Mouse (Mus musculus): ENCODE results near the gene AC124502.3. TPM values are rescaled to one million over a fixed set of nuclear protein-coding genes. Genes with fewer than 3 reads are reported as not detected.

Gene AC124502.3
- polyA plus RNA-seq, 1 experiment from 2014 or later: 4.2 TPM

- Histone ChIP-seq H3K27me3 (replicated peaks) (no peaks in the 10 kb centered on the region), H3K9ac (replicated peaks) (peak overlapping the region; percentile 99; the same call in 1 of the 2 replicates), H3K27ac (replicated peaks) (peak overlapping the region; percentile 95), H3K4me1 (peaks cover 76% of the 10 kb centered on the region), H3K4me2 (peak overlapping the region; percentile 80), H3K9me3 (replicated peaks) (no peaks in the 10 kb centered on the region), H3K36me3 (peaks cover 39% of the 10 kb centered on the region), H3K4me3 (replicated peaks) (peak overlapping the region; percentile 90; the same call in 1 of the 2 replicates)
- 74% methylated on average over 12 of the region's 12 CpGs for WGBS
- ATAC-seq (ENCODE audit: low FRiP score): no peak
These were observed 55.0 kb downstream of the AC124502.3 start for GRCm38 (mm10) chr19:5093481-5094242.

- Histone ChIP-seq H3K4me3 (replicated peaks) (peak overlapping the region; percentile 90), H3K9ac (replicated peaks) (peak overlapping the region; percentile 99), H3K27me3 (replicated peaks) (no peaks in the 10 kb centered on the region), H3K9me3 (replicated peaks) (no peaks in the 10 kb centered on the region), H3K36me3 (peaks cover 39% of the 10 kb centered on the region), H3K27ac (replicated peaks) (peak overlapping the region; percentile 95), H3K4me1 (peaks cover 76% of the 10 kb centered on the region), H3K4me2 (peak overlapping the region; percentile 80)
- WGBS: 0% methylated on average over 21 of the region's 21 CpGs
- peak; percentile 67 for ATAC-seq (ENCODE audit: low FRiP score)
These were observed 55.5 kb downstream of the AC124502.3 start for GRCm38 (mm10) chr19:5094243-5094632.

- H3K4me2 ChIP-seq: peak overlapping the region; percentile 80
- H3K4me1 ChIP-seq: peaks cover 75% of the 10 kb centered on the region
- H3K4me3 ChIP-seq (replicated peaks): peak overlapping the region; percentile 90
- H3K27me3 ChIP-seq (replicated peaks): no peaks in the 10 kb centered on the region
- peak overlapping the region; percentile 95 for H3K27ac ChIP-seq (replicated peaks)
- 25% methylated on average over 11 of the region's 11 CpGs for WGBS
- peaks cover 42% of the 10 kb centered on the region for H3K36me3 ChIP-seq
- peak overlapping the region; percentile 99 for H3K9ac ChIP-seq (replicated peaks)
- ATAC-seq (ENCODE audit: low FRiP score): peak; percentile 22; the same call in 1 of the 2 replicates
- H3K9me3 ChIP-seq (replicated peaks): no peaks in the 10 kb centered on the region
These were observed 56.2 kb downstream of the AC124502.3 start for GRCm38 (mm10) chr19:5094746-5095417.

- WGBS: 10% methylated on average over 9 of the region's 9 CpGs
- no peak for ATAC-seq (ENCODE audit: low FRiP score)
- H3K4me1 ChIP-seq: peaks cover 74% of the 10 kb centered on the region
These were observed 57.3 kb downstream of the AC124502.3 start for GRCm38 (mm10) chr19:5095887-5096474.

GRCm38 (mm10) chr19:5097521-5098362, 59.1 kb downstream of the AC124502.3 start:
- H3K27me3 ChIP-seq (replicated peaks): no peaks in the 10 kb centered on the region
- H3K27ac ChIP-seq (replicated peaks): peak overlapping the region; percentile 95
- peaks cover 44% of the 10 kb centered on the region for H3K36me3 ChIP-seq
- H3K9me3 ChIP-seq (replicated peaks): no peaks in the 10 kb centered on the region
- WGBS: 1% methylated on average over 30 of the region's 31 CpGs
- H3K9ac ChIP-seq (replicated peaks): peak overlapping the region; percentile 99
- peak; percentile 36 for ATAC-seq (ENCODE audit: low FRiP score)
- H3K4me1 ChIP-seq: peaks cover 64% of the 10 kb centered on the region
- H3K4me3 ChIP-seq (replicated peaks): peak overlapping the region; percentile 90
- peak overlapping the region; percentile 80 for H3K4me2 ChIP-seq

More at GRCm38 (mm10) chr19:5095887-5096474, 57.3 kb downstream of the AC124502.3 start:
- peak overlapping the region; percentile 90 for H3K4me3 ChIP-seq (replicated peaks)
- H3K9ac ChIP-seq (replicated peaks): peak overlapping the region; percentile 99
- peak overlapping the region; percentile 80 for H3K4me2 ChIP-seq
- H3K36me3 ChIP-seq: peaks cover 45% of the 10 kb centered on the region
- H3K27ac ChIP-seq (replicated peaks): peak overlapping the region; percentile 95
- H3K9me3 ChIP-seq (replicated peaks): no peaks in the 10 kb centered on the region
- H3K27me3 ChIP-seq (replicated peaks): no peaks in the 10 kb centered on the region

- H3K27ac ChIP-seq (replicated peaks): peak within 1 kb of the TSS; percentile 95
- H3K4me2 ChIP-seq: peak within 1 kb of the TSS; percentile 80
- peaks cover 44% of the 10 kb centered on the region for H3K36me3 ChIP-seq
- H3K27me3 ChIP-seq (replicated peaks): no peaks in the 10 kb centered on the region
- peaks cover 57% of the 10 kb centered on the region for H3K4me1 ChIP-seq
- H3K9me3 ChIP-seq (replicated peaks): no peaks in the 10 kb centered on the region
- peak within 1 kb of the TSS; percentile 90 for H3K4me3 ChIP-seq (replicated peaks)
- 4% methylated on average over 37 of the region's 48 CpGs for WGBS
- peak within 1 kb of the TSS; percentile 99 for H3K9ac ChIP-seq (replicated peaks)
- ATAC-seq (ENCODE audit: low FRiP score): peak; percentile 67
These were observed 59.9 kb downstream of the AC124502.3 start, which contains the start of gene Cnih2 for GRCm38 (mm10) chr19:5098363-5099143. Gene Cnih2, minus strand, starts transcription at chr19:5098521.

Other genes starting within 250 kb of the AC124502.3 start
- gene Rbm4, start 245.0 kb upstream of the AC124502.3 start, polyA plus RNA-seq (2015; fragmentation: Nextera tagmentation; extraction: Ambion mirVana): 67.2 and 76.2 TPM in 2 replicates
- 14.8 and 20.1 TPM in 2 replicates for gene Gm21992, start 227.3 kb upstream of the AC124502.3 start, polyA plus RNA-seq (2015; fragmentation: Nextera tagmentation; extraction: Ambion mirVana)
- gene Rbm14, start 227.3 kb upstream of the AC124502.3 start, polyA plus RNA-seq (2015; fragmentation: Nextera tagmentation; extraction: Ambion mirVana): 55.0 and 65.1 TPM in 2 replicates
- gene Ccs, start 199.6 kb upstream of the AC124502.3 start, polyA plus RNA-seq (2015; fragmentation: Nextera tagmentation; extraction: Ambion mirVana): 42.4 and 47.9 TPM in 2 replicates
- gene Ccdc87, start 199.5 kb upstream of the AC124502.3 start, polyA plus RNA-seq (2015; fragmentation: Nextera tagmentation; extraction: Ambion mirVana): 0.37 and 0.52 TPM in 2 replicates
- gene Ctsf, start 183.8 kb upstream of the AC124502.3 start, polyA plus RNA-seq (2015; fragmentation: Nextera tagmentation; extraction: Ambion mirVana): 74.5 and 86.5 TPM in 2 replicates
- gene Actn3, start 161.0 kb upstream of the AC124502.3 start, polyA plus RNA-seq (2015; fragmentation: Nextera tagmentation; extraction: Ambion mirVana): 2.9 and 11.3 TPM in 2 replicates
- 19.7 and 20.5 TPM in 2 replicates for gene Zdhhc24, start 160.2 kb upstream of the AC124502.3 start, polyA plus RNA-seq (2015; fragmentation: Nextera tagmentation; extraction: Ambion mirVana)
- gene Bbs1, start 132.3 kb upstream of the AC124502.3 start, polyA plus RNA-seq (2015; fragmentation: Nextera tagmentation; extraction: Ambion mirVana): 5.8 and 8.4 TPM in 2 replicates
- 104 TPM in 2 replicates for gene Dpp3, start 110.6 kb upstream of the AC124502.3 start, polyA plus RNA-seq (2015; fragmentation: Nextera tagmentation; extraction: Ambion mirVana)
- 12.0 and 13.2 TPM in 2 replicates for gene Peli3, start 95.8 kb upstream of the AC124502.3 start, polyA plus RNA-seq (2015; fragmentation: Nextera tagmentation; extraction: Ambion mirVana)
- 97.3 and 105 TPM in 2 replicates for gene Mrpl11, start 76.7 kb upstream of the AC124502.3 start, polyA plus RNA-seq (2015; fragmentation: Nextera tagmentation; extraction: Ambion mirVana)
- 0.36 and 0.42 TPM in 2 replicates for gene Npas4, start 48.6 kb upstream of the AC124502.3 start, polyA plus RNA-seq (2015; fragmentation: Nextera tagmentation; extraction: Ambion mirVana)
- gene Slc29a2, start 15.0 kb upstream of the AC124502.3 start, polyA plus RNA-seq (2015; fragmentation: Nextera tagmentation; extraction: Ambion mirVana): 12.8 and 14.0 TPM in 2 replicates
- 103 and 113 TPM in 2 replicates for gene B4gat1, start 65 bp upstream of the AC124502.3 start, polyA plus RNA-seq (2015; fragmentation: Nextera tagmentation; extraction: Ambion mirVana)
- 21.6 and 32.6 TPM in 2 replicates for gene Brms1, start 2.5 kb downstream of the AC124502.3 start, polyA plus RNA-seq (2015; fragmentation: Nextera tagmentation; extraction: Ambion mirVana)
- 0.89 and 1.0 TPM in 2 replicates for gene Rin1, start 11.6 kb downstream of the AC124502.3 start, polyA plus RNA-seq (2015; fragmentation: Nextera tagmentation; extraction: Ambion mirVana)
- 19.9 and 27.4 TPM in 2 replicates for gene Cd248, start 29.2 kb downstream of the AC124502.3 start, polyA plus RNA-seq (2015; fragmentation: Nextera tagmentation; extraction: Ambion mirVana)
- 29.7 and 38.5 TPM in 2 replicates for gene Tmem151a, start 46.6 kb downstream of the AC124502.3 start, polyA plus RNA-seq (2015; fragmentation: Nextera tagmentation; extraction: Ambion mirVana)
- gene Yif1a, start 49.6 kb downstream of the AC124502.3 start, polyA plus RNA-seq (2015; fragmentation: Nextera tagmentation; extraction: Ambion mirVana): 56.8 and 66.1 TPM in 2 replicates
- gene Cnih2, start 59.6 kb downstream of the AC124502.3 start, polyA plus RNA-seq (2015; fragmentation: Nextera tagmentation; extraction: Ambion mirVana): 294 and 369 TPM in 2 replicates
- 205 and 218 TPM in 2 replicates for gene Rab1b, start 68.2 kb downstream of the AC124502.3 start, polyA plus RNA-seq (2015; fragmentation: Nextera tagmentation; extraction: Ambion mirVana)
- 82.4 and 94.5 TPM in 2 replicates for gene Klc2, start 79.7 kb downstream of the AC124502.3 start, polyA plus RNA-seq (2015; fragmentation: Nextera tagmentation; extraction: Ambion mirVana)
- 47.6 and 51.0 TPM in 2 replicates for gene Pacs1, start 234.2 kb downstream of the AC124502.3 start, polyA plus RNA-seq (2015; fragmentation: Nextera tagmentation; extraction: Ambion mirVana)

Data from neural tube, embryonic 15.5 days (tissue).